Mouse (Mus musculus) layer of hippocampus, adult 18-20 months (tissue): ENCODE measurements around the gene Nat10. TPM values are rescaled to one million over a fixed set of nuclear protein-coding genes. Genes with fewer than 3 reads are reported as not detected.

ENCODE experiments used
- DNase-seq, 2 experiments: peaks; one replicate each; pipeline ENCODE4 v3.0.0; 2022; ENCODE audit warnings: low spot score in 2 of 2
- total RNA-seq, 2 experiments: library from RNA; stranded (reverse); gene quantifications; 2 replicates each; pipeline ENCODE4 v1.2.3; 2021

Gene Nat10
- total RNA-seq, 2 experiments from 2014 or later: 30.3 to 33.3 TPM

- DNase-seq: no peak
These were observed 68.3 kb downstream of the Nat10 start for GRCm38 (mm10) chr2:103692810-103693209.

GRCm38 (mm10) chr2:103691278-103691677, 69.8 kb downstream of the Nat10 start:
- no peak for DNase-seq

- no peak for DNase-seq
These were observed 70.2 kb downstream of the Nat10 start for GRCm38 (mm10) chr2:103690828-103691227.

GRCm38 (mm10) chr2:103690425-103690824, 70.6 kb downstream of the Nat10 start:
- DNase-seq: peak in 1 of 2 experiments; percentile 49

GRCm38 (mm10) chr2:103687888-103688287, 73.2 kb downstream of the Nat10 start:
- DNase-seq: no peak

GRCm38 (mm10) chr2:103687143-103687542, 73.9 kb downstream of the Nat10 start:
- no peak for DNase-seq

- DNase-seq: no peak
These were observed 75.5 kb downstream of the Nat10 start for GRCm38 (mm10) chr2:103685581-103685980.

GRCm38 (mm10) chr2:103684926-103685577, 76.0 kb downstream of the Nat10 start:
- DNase-seq: no peak

GRCm38 (mm10) chr2:103684431-103684830, 76.6 kb downstream of the Nat10 start:
- no peak for DNase-seq

- peak in 1 of 2 experiments; percentile 32 for DNase-seq
These were observed 78.1 kb downstream of the Nat10 start for GRCm38 (mm10) chr2:103682927-103683442.

- peak in 1 of 2 experiments; percentile 63 for DNase-seq
These were observed 78.8 kb downstream of the Nat10 start for GRCm38 (mm10) chr2:103682261-103682722.

GRCm38 (mm10) chr2:103681149-103681548, 79.9 kb downstream of the Nat10 start:
- no peak for DNase-seq

- no peak for DNase-seq
These were observed 80.5 kb downstream of the Nat10 start for GRCm38 (mm10) chr2:103680364-103681110.

- no peak for DNase-seq
These were observed 82.6 kb downstream of the Nat10 start for GRCm38 (mm10) chr2:103678433-103678832.

- no peak for DNase-seq
These were observed 83.3 kb downstream of the Nat10 start for GRCm38 (mm10) chr2:103677614-103678369.

GRCm38 (mm10) chr2:103676808-103677207, 84.3 kb downstream of the Nat10 start:
- no peak for DNase-seq

- DNase-seq: no peak
These were observed 85.7 kb downstream of the Nat10 start for GRCm38 (mm10) chr2:103675391-103675790.

GRCm38 (mm10) chr2:103673609-103674008, 87.5 kb downstream of the Nat10 start:
- DNase-seq: no peak

- DNase-seq: no peak
These were observed 88.4 kb downstream of the Nat10 start for GRCm38 (mm10) chr2:103672573-103673119.
